Mouse (Mus musculus) erythroblast, embryonic 14.5 days (primary cell): ENCODE results near the gene Hist1h4d. TPM values are rescaled to one million over a fixed set of nuclear protein-coding genes. Genes with fewer than 3 reads are reported as not detected.
"Not testable (repeated sequence)": the region's sequence is repeated elsewhere in the genome, so short reads cannot be mapped to it uniquely, and the experiment has no call there.

ENCODE experiments used
- H3K27me3 ChIP-seq: 2 replicates; pipeline ENCODE4 v1.6.1; 2012; ENCODE audit warnings: inconsistent platforms; ENCODE audit not compliant: control insufficient read depth
- H3K36me3 ChIP-seq: 2 replicates; pipeline ENCODE4 v1.6.1; 2012; ENCODE audit warnings: mild to moderate bottlenecking, inconsistent platforms; ENCODE audit not compliant: control insufficient read depth
- H3K4me1 ChIP-seq: 2 replicates; pipeline ENCODE4 v1.6.1; 2012; ENCODE audit warnings: inconsistent platforms; ENCODE audit not compliant: control insufficient read depth
- H3K4me3 ChIP-seq: replicated peaks from 2 replicates; pipeline ENCODE3; 2012; ENCODE audit warnings: moderate library complexity, mild to moderate bottlenecking, inconsistent platforms
- H3K9me3 ChIP-seq: 2 replicates; pipeline ENCODE4 v1.6.1; 2012; ENCODE audit warnings: low read length, inconsistent platforms, mixed read lengths; ENCODE audit not compliant: control insufficient read depth
- GATA1 ChIP-seq: IDR thresholded peaks from 2 replicates; pipeline ENCODE4 v1.6.1; 2012; ENCODE audit warnings: low read length, inconsistent platforms, mixed read lengths
- TAL1 ChIP-seq: IDR thresholded peaks from 3 replicates; pipeline ENCODE4 v1.6.1; 2012; ENCODE audit warnings: low read length, inconsistent platforms, mixed read lengths
- polyA plus RNA-seq: library from polyadenylated mRNA; stranded (reverse); fragments of >175 nt; gene quantifications from 2 replicates; pipeline ENCODE4 v1.2.3, GENCODE M21; 2012

Gene Hist1h4d
- polyA plus RNA-seq, 1 experiment = 11.8 TPM

GRCm38 (mm10) chr13:23551931-23552914 is 29.2 kb upstream of the Hist1h4d start:
- TF ChIP-seq GATA1 = no peak
- no peak for TF ChIP-seq TAL1
- peaks cover 80% of the 10 kb centered on the region for H3K4me1 ChIP-seq
- no peaks in the 10 kb centered on the region; the same call in 1 of the 2 replicates for H3K36me3 ChIP-seq
- H3K4me3 ChIP-seq = peak overlapping the region; percentile 68
- no peaks in the 10 kb centered on the region for H3K27me3 ChIP-seq
- H3K9me3 ChIP-seq = no peaks in the 10 kb centered on the region

- H3K9me3 ChIP-seq = no peaks in the 10 kb centered on the region
- no peaks in the 10 kb centered on the region for H3K27me3 ChIP-seq
- H3K4me1 ChIP-seq = peaks cover 77% of the 10 kb centered on the region
- H3K4me3 ChIP-seq = peak within 1 kb of the TSS; percentile 80
- H3K36me3 ChIP-seq = no peaks in the 10 kb centered on the region; the same call in 1 of the 2 replicates
- no peak for TF ChIP-seq GATA1
These were observed 28.4 kb upstream of the Hist1h4d start, which contains the start of gene Hist1h1d for GRCm38 (mm10) chr13:23552962-23553361. TSS of gene Hist1h1d (plus strand) at chr13:23553262.

- peaks cover 76% of the 10 kb centered on the region for H3K4me1 ChIP-seq
- H3K36me3 ChIP-seq = no peaks in the 10 kb centered on the region; the same call in 1 of the 2 replicates
- peak overlapping the region; percentile 80 for H3K4me3 ChIP-seq
- no peaks in the 10 kb centered on the region for H3K27me3 ChIP-seq
- TF ChIP-seq GATA1 (no peak), TAL1 (no peak)
- H3K9me3 ChIP-seq = no peaks in the 10 kb centered on the region
These were observed 27.0 kb upstream of the Hist1h4d start for GRCm38 (mm10) chr13:23554393-23554792.

- peak overlapping the region; percentile 80 for H3K4me3 ChIP-seq
- no peaks in the 10 kb centered on the region; the same call in 1 of the 2 replicates for H3K36me3 ChIP-seq
- no peaks in the 10 kb centered on the region for H3K9me3 ChIP-seq
- H3K27me3 ChIP-seq = no peaks in the 10 kb centered on the region
- TF ChIP-seq TAL1 (no peak), GATA1 (no peak)
- H3K4me1 ChIP-seq = peaks cover 68% of the 10 kb centered on the region
These were observed 26.2 kb upstream of the Hist1h4d start for GRCm38 (mm10) chr13:23554925-23555838.

- no peaks in the 10 kb centered on the region; the same call in 1 of the 2 replicates for H3K36me3 ChIP-seq
- no peaks in the 10 kb centered on the region for H3K9me3 ChIP-seq
- peaks cover 65% of the 10 kb centered on the region for H3K4me1 ChIP-seq
- H3K4me3 ChIP-seq = peak overlapping the region; percentile 80
- TF ChIP-seq GATA1 = no peak
- TF ChIP-seq TAL1 = no peak
- H3K27me3 ChIP-seq = no peaks in the 10 kb centered on the region
These were observed 25.5 kb upstream of the Hist1h4d start for GRCm38 (mm10) chr13:23555839-23556416.

GRCm38 (mm10) chr13:23556906-23557305 is 24.5 kb upstream of the Hist1h4d start:
- H3K4me1 ChIP-seq = peaks cover 56% of the 10 kb centered on the region
- H3K9me3 ChIP-seq = no peaks in the 10 kb centered on the region
- TF ChIP-seq TAL1 (no peak), GATA1 (no peak)
- peak overlapping the region; percentile 80 for H3K4me3 ChIP-seq
- no peaks in the 10 kb centered on the region; the same call in 1 of the 2 replicates for H3K36me3 ChIP-seq
- H3K27me3 ChIP-seq = no peaks in the 10 kb centered on the region

GRCm38 (mm10) chr13:23560699-23561098 is 20.7 kb upstream of the Hist1h4d start:
- peak overlapping the region; percentile 56 for H3K4me3 ChIP-seq
- H3K4me1 ChIP-seq = peaks cover 51% of the 10 kb centered on the region

GRCm38 (mm10) chr13:23561531-23561882 is 19.9 kb upstream of the Hist1h4d start:
- H3K27me3 ChIP-seq, H3K36me3 ChIP-seq, H3K9me3 ChIP-seq: not testable (repeated sequence)
- Histone ChIP-seq H3K4me3 (peak overlapping the region; percentile 53), H3K4me1 (peaks cover 54% of the 10 kb centered on the region)

More at GRCm38 (mm10) chr13:23560699-23561098, 20.7 kb upstream of the Hist1h4d start:
- H3K27me3 ChIP-seq, H3K36me3 ChIP-seq, H3K9me3 ChIP-seq: not testable (repeated sequence)

- not testable (repeated sequence) for H3K9me3 ChIP-seq, H3K36me3 ChIP-seq, H3K27me3 ChIP-seq
- Histone ChIP-seq H3K4me3 (peak within 1 kb of the TSS; percentile 60), H3K4me1 (peaks cover 54% of the 10 kb centered on the region)
These were observed 19.3 kb upstream of the Hist1h4d start, which contains the start of gene Hist1h3e for GRCm38 (mm10) chr13:23561883-23562659. TSS of gene Hist1h3e (minus strand) at chr13:23562369.
